Mouse (Mus musculus): ENCODE results near the gene Mindy4. TPM values are rescaled to one million over a fixed set of nuclear protein-coding genes. Genes with fewer than 3 reads are reported as not detected.
A peak's percentile ranks its signal among the peaks of the same experiment; 100 is the strongest.

Gene Mindy4
- polyA plus RNA-seq, 1 experiment from 2014 or later: 1.7 TPM

GRCm38 (mm10) chr6:55234636-55235035 is 31.5 kb downstream of the Mindy4 start:
- ATAC-seq: peak; percentile 50
- no peaks in the 10 kb centered on the region for H3K9me3 ChIP-seq (ENCODE audit: low read length)
- H3K27ac ChIP-seq (ENCODE audit: low read depth): no peak overlapping the region
- H3K36me3 ChIP-seq (replicated peaks; ENCODE audit: insufficient read depth, low read length): no peaks in the 10 kb centered on the region
- 0 out of 2 replicates have a peak overlapping the region, but pooled peaks have one; percentile 6 for H3K9ac ChIP-seq (replicated peaks)
- no peak for TF ChIP-seq CTCF (IDR thresholded peaks at IDR 0.05; ENCODE audit: low read depth)
- no peak; the same call in 1 of the 2 replicates for TF ChIP-seq EP300 (IDR thresholded peaks at IDR 0.05; ENCODE audit: low read depth)
- H3K4me2 ChIP-seq (ENCODE audit: low read depth, low read length): no peak overlapping the region
- no peak overlapping the region for H3K4me3 ChIP-seq (ENCODE audit: low read depth, low read length)
- no peak for DNase-seq
- WGBS (ENCODE audit: insufficient replicate concordance): 66% methylated on average over 6 of the region's 6 CpGs
- no peaks in the 10 kb centered on the region for H3K27me3 ChIP-seq (ENCODE audit: insufficient read depth, low read length)
- H3K4me1 ChIP-seq (ENCODE audit: insufficient read depth): peaks cover 2% of the 10 kb centered on the region; the same call in 1 of the 2 replicates

GRCm38 (mm10) chr6:55235733-55236132 is 32.5 kb downstream of the Mindy4 start:
- H3K36me3 ChIP-seq (replicated peaks; ENCODE audit: insufficient read depth, low read length): no peaks in the 10 kb centered on the region
- H3K27ac ChIP-seq (ENCODE audit: low read depth): no peak overlapping the region
- ATAC-seq (no peak), DNase-seq (no peak)
- no peak overlapping the region for H3K4me3 ChIP-seq (ENCODE audit: low read depth, low read length)
- no peaks in the 10 kb centered on the region for H3K9me3 ChIP-seq (ENCODE audit: low read length)
- TF ChIP-seq CTCF (IDR thresholded peaks at IDR 0.05; ENCODE audit: low read depth) (no peak), EP300 (IDR thresholded peaks at IDR 0.05; ENCODE audit: low read depth) (no peak)
- no peaks in the 10 kb centered on the region for H3K27me3 ChIP-seq (ENCODE audit: insufficient read depth, low read length)
- 72% methylated on average over 4 of the region's 4 CpGs for WGBS (ENCODE audit: insufficient replicate concordance)
- H3K9ac ChIP-seq (replicated peaks): no peak overlapping the region
- H3K4me2 ChIP-seq (ENCODE audit: low read depth, low read length): no peak overlapping the region
- H3K4me1 ChIP-seq (ENCODE audit: insufficient read depth): peaks cover 2% of the 10 kb centered on the region; the same call in 1 of the 2 replicates

- no peaks in the 10 kb centered on the region for H3K9me3 ChIP-seq (ENCODE audit: low read length)
- no peak overlapping the region for H3K4me2 ChIP-seq (ENCODE audit: low read depth, low read length)
- no peak overlapping the region for H3K4me3 ChIP-seq (ENCODE audit: low read depth, low read length)
- no peak overlapping the region for H3K9ac ChIP-seq (replicated peaks)
- ATAC-seq (no peak), DNase-seq (no peak)
- WGBS (ENCODE audit: insufficient replicate concordance): 64% methylated on average over 8 of the region's 8 CpGs
- TF ChIP-seq CTCF (IDR thresholded peaks at IDR 0.05; ENCODE audit: low read depth) (no peak), EP300 (IDR thresholded peaks at IDR 0.05; ENCODE audit: low read depth) (no peak)
- H3K4me1 ChIP-seq (ENCODE audit: insufficient read depth): peaks cover 2% of the 10 kb centered on the region; the same call in 1 of the 2 replicates
- no peaks in the 10 kb centered on the region for H3K27me3 ChIP-seq (ENCODE audit: insufficient read depth, low read length)
- H3K27ac ChIP-seq (ENCODE audit: low read depth): no peak overlapping the region
- H3K36me3 ChIP-seq (replicated peaks; ENCODE audit: insufficient read depth, low read length): no peaks in the 10 kb centered on the region
These were observed 36.7 kb downstream of the Mindy4 start for GRCm38 (mm10) chr6:55239931-55240330.

- TF ChIP-seq EP300 (IDR thresholded peaks at IDR 0.05; ENCODE audit: low read depth) (no peak), CTCF (IDR thresholded peaks at IDR 0.05; ENCODE audit: low read depth) (no peak)
- Histone ChIP-seq H3K27ac (ENCODE audit: low read depth) (no peak overlapping the region), H3K4me3 (ENCODE audit: low read depth, low read length) (no peak overlapping the region), H3K9me3 (ENCODE audit: low read length) (no peaks in the 10 kb centered on the region), H3K4me2 (ENCODE audit: low read depth, low read length) (no peak overlapping the region), H3K9ac (replicated peaks) (no peak overlapping the region), H3K27me3 (ENCODE audit: insufficient read depth, low read length) (no peaks in the 10 kb centered on the region), H3K36me3 (replicated peaks; ENCODE audit: insufficient read depth, low read length) (no peaks in the 10 kb centered on the region), H3K4me1 (ENCODE audit: insufficient read depth) (0 out of 2 replicates have a peak, but pooled peaks cover 2% of the 10 kb centered on the region)
- DNase-seq (no peak), ATAC-seq (no peak)
- 68% methylated on average over 9 of the region's 9 CpGs for WGBS (ENCODE audit: insufficient replicate concordance)
These were observed 37.5 kb downstream of the Mindy4 start for GRCm38 (mm10) chr6:55240591-55241260.

- no peak for DNase-seq
- no peaks in the 10 kb centered on the region for H3K27me3 ChIP-seq (ENCODE audit: insufficient read depth, low read length)
- 48% methylated on average over 5 of the region's 5 CpGs for WGBS (ENCODE audit: insufficient replicate concordance)
- no peaks in the 10 kb centered on the region for H3K9me3 ChIP-seq (ENCODE audit: low read length)
- no peaks in the 10 kb centered on the region for H3K36me3 ChIP-seq (replicated peaks; ENCODE audit: insufficient read depth, low read length)
- H3K4me3 ChIP-seq (ENCODE audit: low read depth, low read length): no peak overlapping the region
- no peak overlapping the region for H3K27ac ChIP-seq (ENCODE audit: low read depth)
- H3K9ac ChIP-seq (replicated peaks): no peak overlapping the region
- no peak overlapping the region for H3K4me2 ChIP-seq (ENCODE audit: low read depth, low read length)
- H3K4me1 ChIP-seq (ENCODE audit: insufficient read depth): 0 out of 2 replicates have a peak, but pooled peaks cover 2% of the 10 kb centered on the region
- TF ChIP-seq EP300 (IDR thresholded peaks at IDR 0.05; ENCODE audit: low read depth) (no peak), CTCF (IDR thresholded peaks at IDR 0.05; ENCODE audit: low read depth) (no peak)
- no peak for ATAC-seq
These were observed 38.3 kb downstream of the Mindy4 start for GRCm38 (mm10) chr6:55241479-55241878.

- ATAC-seq (no peak), DNase-seq (no peak)
- Histone ChIP-seq H3K9ac (replicated peaks) (no peak overlapping the region), H3K36me3 (replicated peaks; ENCODE audit: insufficient read depth, low read length) (no peaks in the 10 kb centered on the region), H3K27me3 (ENCODE audit: insufficient read depth, low read length) (no peaks in the 10 kb centered on the region), H3K9me3 (ENCODE audit: low read length) (no peaks in the 10 kb centered on the region), H3K4me1 (ENCODE audit: insufficient read depth) (no peaks in the 10 kb centered on the region), H3K4me3 (ENCODE audit: low read depth, low read length) (no peak overlapping the region), H3K27ac (ENCODE audit: low read depth) (no peak overlapping the region), H3K4me2 (ENCODE audit: low read depth, low read length) (no peak overlapping the region)
- WGBS (ENCODE audit: insufficient replicate concordance): 84% methylated on average over 8 of the region's 8 CpGs
- TF ChIP-seq EP300 (IDR thresholded peaks at IDR 0.05; ENCODE audit: low read depth) (no peak), CTCF (IDR thresholded peaks at IDR 0.05; ENCODE audit: low read depth) (no peak)
These were observed 42.5 kb downstream of the Mindy4 start for GRCm38 (mm10) chr6:55245680-55246079.
